Mouse (Mus musculus): ENCODE measurements around the gene Gm3448.

DNA sequence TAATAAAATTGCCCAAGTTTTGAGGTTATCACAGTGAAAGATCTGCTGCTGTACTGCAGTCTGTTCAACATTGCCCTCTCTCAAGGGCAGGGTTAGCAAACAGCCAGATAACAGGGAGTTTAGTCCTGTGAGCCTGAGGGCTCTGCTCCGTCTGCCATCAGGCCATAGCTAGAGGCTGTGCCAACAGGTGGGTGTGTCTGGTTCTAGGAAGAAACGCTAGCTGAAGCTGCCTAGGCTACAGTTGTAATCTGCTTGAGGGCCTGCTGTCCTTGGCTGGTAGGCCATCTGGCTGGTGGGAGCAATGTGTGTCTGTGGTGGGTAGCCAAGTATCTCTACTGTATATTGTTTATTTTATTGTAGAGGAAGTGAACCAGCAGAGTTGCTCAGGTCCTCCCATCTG lies 36.2 kb upstream of the Gm3448 start:
- no peak for TF ChIP-seq POLR2A (IDR thresholded peaks at IDR 0.05; ENCODE audit: extremely low read depth, insufficient read depth, low read length)
- TF ChIP-seq CTCF (IDR thresholded peaks at IDR 0.05; ENCODE audit: extremely low read depth, insufficient read depth, low read length) = no peak
